Mouse (Mus musculus) limb, embryonic 12.5 days (tissue): ENCODE measurements around the gene Stt3b. TPM values are rescaled to one million over a fixed set of nuclear protein-coding genes. Genes with fewer than 3 reads are reported as not detected.
"Not testable (repeated sequence)": the region's sequence is repeated elsewhere in the genome, so short reads cannot be mapped to it uniquely, and the experiment has no call there.

Experiments
- ATAC-seq: fragments of 200-750 bp; cut with Nextera tagmentation; 2 replicates; pipeline ENCODE4 v1.8.0; 2017; ENCODE audit warnings: low read depth, moderate TSS enrichment; ENCODE audit not compliant: insufficient number of reproducible peaks, insufficient read depth, low FRiP score, low TSS enrichment
- H3K27ac ChIP-seq: fragments of 300-500 bp; sonication (generic); 2 replicates; pipeline ENCODE4 v1.5.1; 2016; ENCODE audit warnings: mild to moderate bottlenecking, moderate library complexity
- H3K27me3 ChIP-seq: fragments of 300-500 bp; sonication (generic); 2 replicates; pipeline ENCODE4 v1.6.1; 2016; ENCODE audit warnings: mild to moderate bottlenecking, moderate library complexity
- H3K36me3 ChIP-seq: fragments of 300-500 bp; sonication (generic); 2 replicates; pipeline ENCODE4 v1.6.1; 2016; ENCODE audit warnings: mild to moderate bottlenecking, moderate library complexity
- H3K4me1 ChIP-seq: fragments of 300-500 bp; sonication (generic); replicated peaks from 2 replicates; pipeline ENCODE4 v1.6.1; 2016
- H3K4me2 ChIP-seq: fragments of 300-500 bp; sonication (generic); 2 replicates; pipeline ENCODE4 v1.6.1; 2016; ENCODE audit warnings: mild to moderate bottlenecking, moderate library complexity
- H3K4me3 ChIP-seq: fragments of 300-500 bp; sonication (generic); replicated peaks from 2 replicates; pipeline ENCODE4 v1.5.1; 2016; ENCODE audit warnings: mild to moderate bottlenecking
- H3K9ac ChIP-seq: fragments of 300-500 bp; sonication (generic); replicated peaks from 2 replicates; pipeline ENCODE4 v1.6.1; 2016; ENCODE audit warnings: mild to moderate bottlenecking, moderate library complexity
- H3K9me3 ChIP-seq: fragments of 300-500 bp; sonication (generic); 2 replicates; pipeline ENCODE4 v1.6.1; 2016; ENCODE audit warnings: mild to moderate bottlenecking, moderate library complexity
- WGBS: fragments of 180-500 bp; shearing (Covaris S2); methylation state at CpG from one replicate; pipeline ENCODE4 v1.1.7; 2016; 5-methylcytosine and 5-hydroxymethylcytosine counted together
- polyA plus RNA-seq: library from polyadenylated mRNA; unstranded; fragments of >200 nt; fragmentation: Nextera tagmentation; extraction: Ambion mirVana; gene quantifications from 2 replicates; pipeline ENCODE4 v1.2.1, GENCODE M21; 2016

The Stt3b gene
- polyA plus RNA-seq, 1 experiment from 2014 or later = 122 TPM

DNA sequence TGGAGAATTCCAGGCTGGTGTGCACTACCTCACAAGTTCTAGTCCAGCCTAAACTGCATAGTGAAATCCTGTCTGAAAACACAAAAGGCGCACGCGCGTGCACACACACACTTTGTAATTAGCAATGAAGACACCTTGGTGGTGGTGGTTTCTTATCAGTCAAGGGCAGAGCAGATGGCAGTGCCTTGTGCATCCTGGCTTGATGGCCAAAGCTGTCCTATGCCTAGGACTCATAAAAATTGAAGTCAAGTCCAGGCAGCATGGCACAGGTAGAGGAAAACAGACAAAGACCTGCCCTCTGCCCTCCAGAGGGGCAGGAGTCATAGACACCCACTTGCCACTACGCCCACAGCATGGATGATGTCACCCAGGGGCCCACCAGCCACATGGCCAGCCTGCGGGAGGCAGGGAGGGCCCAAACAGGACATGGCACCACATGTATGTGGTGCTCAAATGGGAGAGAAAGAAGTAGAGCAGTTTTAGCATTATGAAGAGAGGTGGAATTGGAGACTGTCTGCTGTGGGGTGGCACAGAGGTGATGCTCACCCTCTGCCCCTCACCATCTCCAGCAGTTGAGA, 9.1 kb downstream of the Stt3b start:
- ATAC-seq = no peak
- Histone ChIP-seq H3K27me3 (no peaks in the 10 kb centered on the region), H3K36me3 (peaks cover 8% of the 10 kb centered on the region), H3K4me2 (no peak overlapping the region), H3K4me1 (peaks cover 32% of the 10 kb centered on the region), H3K9ac (no peak overlapping the region; the same call in 1 of the 2 replicates), H3K9me3 (no peaks in the 10 kb centered on the region), H3K4me3 (no peak overlapping the region), H3K27ac (no peak overlapping the region)
- WGBS = 94% methylated on average over 6 of the region's 6 CpGs

DNA sequence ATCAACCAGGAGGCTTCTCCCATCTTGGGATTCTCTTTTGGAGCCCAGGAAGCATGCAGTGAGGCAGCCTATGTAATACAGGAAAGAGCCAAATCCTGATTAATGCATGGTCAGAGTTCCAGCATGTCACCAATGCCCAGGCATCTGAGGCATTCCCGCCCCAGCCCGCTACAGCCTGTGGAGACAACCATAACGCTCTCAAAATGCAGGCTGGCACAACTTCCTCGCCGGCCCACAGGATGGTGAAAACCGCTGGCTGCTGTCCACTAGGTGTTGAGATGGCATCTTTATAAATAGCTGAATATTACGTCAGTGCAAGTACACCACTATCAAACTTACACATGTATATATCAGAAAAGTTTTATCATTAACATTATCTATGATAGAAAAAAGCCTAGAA, 13.5 kb downstream of the Stt3b start:
- no peak overlapping the region for H3K4me2 ChIP-seq
- H3K9ac ChIP-seq = no peak overlapping the region
- H3K27ac ChIP-seq = no peak overlapping the region
- H3K9me3 ChIP-seq = no peaks in the 10 kb centered on the region
- H3K36me3 ChIP-seq = peaks cover 8% of the 10 kb centered on the region
- H3K27me3 ChIP-seq = no peaks in the 10 kb centered on the region
- ATAC-seq = no peak
- H3K4me3 ChIP-seq = no peak overlapping the region
- WGBS = 75% methylated on average over 7 of the region's 7 CpGs
- H3K4me1 ChIP-seq = peaks cover 26% of the 10 kb centered on the region

DNA sequence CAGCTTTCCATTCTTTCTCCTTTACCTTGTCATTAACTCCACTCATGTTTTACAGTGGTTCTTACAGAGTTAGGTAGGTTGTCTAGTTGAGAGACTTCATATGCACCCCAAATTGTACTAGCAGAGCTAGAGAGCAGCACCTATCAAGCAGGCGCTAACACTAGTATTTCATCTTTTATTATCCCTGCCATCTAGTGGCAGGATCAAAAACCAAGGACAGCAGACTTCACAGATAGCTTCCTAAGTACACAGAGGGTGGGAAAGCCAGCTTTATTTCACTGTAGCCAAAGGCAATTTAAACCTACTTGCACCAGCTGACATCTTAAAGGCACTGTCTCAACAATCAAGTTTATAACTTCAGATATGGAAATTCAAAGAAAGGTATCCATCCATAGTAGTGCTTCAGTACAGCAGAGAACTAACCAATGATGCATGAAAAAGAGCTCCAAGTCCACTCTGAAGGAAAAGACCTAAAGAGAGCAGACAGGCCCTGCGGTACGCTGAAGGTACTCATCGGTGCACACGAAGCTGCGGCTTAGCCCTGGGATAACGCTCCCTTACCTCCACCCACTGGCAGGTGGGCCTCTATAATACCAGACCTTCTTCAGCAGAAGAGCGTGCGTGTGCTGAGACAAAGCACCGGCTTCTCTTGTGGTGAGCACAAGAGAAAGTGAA, 16.2 kb downstream of the Stt3b start:
- Histone ChIP-seq H3K36me3 (no peaks in the 10 kb centered on the region), H3K4me1 (peaks cover 17% of the 10 kb centered on the region; the same call in 1 of the 2 replicates), H3K4me3 (no peak overlapping the region), H3K27me3 (no peaks in the 10 kb centered on the region), H3K9me3 (no peaks in the 10 kb centered on the region), H3K27ac (no peak overlapping the region), H3K4me2 (no peak overlapping the region), H3K9ac (no peak overlapping the region)
- no peak for ATAC-seq
- 71% methylated on average over 10 of the region's 10 CpGs for WGBS

DNA sequence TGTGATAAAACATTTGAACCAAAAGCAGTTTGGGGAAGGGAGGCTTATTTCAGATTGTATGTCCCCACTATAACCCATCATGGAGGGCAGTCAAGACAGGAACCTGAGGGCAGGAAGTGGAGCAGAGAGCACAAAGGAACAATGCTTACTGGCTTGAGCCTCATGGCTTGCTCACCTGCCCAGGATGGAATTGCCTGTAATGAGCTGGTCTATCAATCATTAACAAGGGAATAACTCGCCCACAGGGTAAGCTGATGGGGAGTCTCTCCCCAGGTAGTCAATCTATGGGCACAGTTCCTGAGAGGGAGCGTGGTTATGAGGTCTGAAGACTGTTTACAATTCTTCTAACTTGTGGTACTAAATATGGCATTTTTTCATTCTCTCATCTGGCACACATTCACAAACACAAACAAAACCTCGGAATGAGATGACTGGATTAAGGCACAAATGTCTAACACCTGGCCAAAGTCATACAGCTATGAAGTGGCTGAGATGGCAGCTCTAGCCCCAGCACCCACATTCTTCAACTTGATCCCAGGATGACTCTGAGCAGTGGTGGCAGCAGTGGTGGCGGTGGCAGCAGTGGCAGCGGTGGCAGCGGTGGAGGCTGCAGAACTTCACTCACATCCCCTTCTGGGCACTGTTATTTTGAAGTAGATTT, 22.3 kb downstream of the Stt3b start:
- H3K4me1 ChIP-seq = peaks cover 21% of the 10 kb centered on the region
- 84% methylated on average over 6 of the region's 6 CpGs for WGBS
- H3K9ac ChIP-seq = no peak overlapping the region
- H3K36me3 ChIP-seq = no peaks in the 10 kb centered on the region
- H3K4me2 ChIP-seq = no peak overlapping the region
- H3K27me3 ChIP-seq = no peaks in the 10 kb centered on the region
- H3K4me3 ChIP-seq = no peak overlapping the region
- H3K9me3 ChIP-seq = no peaks in the 10 kb centered on the region
- H3K27ac ChIP-seq = no peak overlapping the region
- ATAC-seq = no peak

DNA sequence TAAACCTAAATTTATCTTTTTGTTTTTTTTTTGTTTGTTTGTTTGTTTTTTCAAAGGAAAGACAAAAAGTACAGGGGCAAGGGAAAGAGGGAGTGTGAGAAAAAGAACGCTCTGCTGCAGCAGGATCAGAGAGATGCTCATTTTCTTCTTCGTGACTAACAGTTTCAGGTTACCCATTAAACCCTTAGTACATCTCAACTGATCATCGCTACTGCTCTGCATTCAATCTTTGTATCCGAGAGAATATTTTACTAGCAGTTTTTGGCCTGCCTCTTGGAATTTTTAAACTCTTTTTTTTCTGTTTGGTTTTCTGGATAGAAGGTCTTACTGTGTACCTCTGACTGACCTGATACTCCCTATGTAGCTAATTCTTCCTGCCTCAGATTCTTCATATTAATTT, 25.8 kb downstream of the Stt3b start:
- Histone ChIP-seq H3K4me2 (no peak overlapping the region), H3K4me1 (peaks cover 10% of the 10 kb centered on the region), H3K9me3 (no peaks in the 10 kb centered on the region), H3K9ac (no peak overlapping the region), H3K36me3 (peaks cover 10% of the 10 kb centered on the region), H3K27ac (no peak overlapping the region), H3K27me3 (no peaks in the 10 kb centered on the region), H3K4me3 (no peak overlapping the region)
- ATAC-seq = no peak
- WGBS = 61% methylated on average over 4 of the region's 4 CpGs

DNA sequence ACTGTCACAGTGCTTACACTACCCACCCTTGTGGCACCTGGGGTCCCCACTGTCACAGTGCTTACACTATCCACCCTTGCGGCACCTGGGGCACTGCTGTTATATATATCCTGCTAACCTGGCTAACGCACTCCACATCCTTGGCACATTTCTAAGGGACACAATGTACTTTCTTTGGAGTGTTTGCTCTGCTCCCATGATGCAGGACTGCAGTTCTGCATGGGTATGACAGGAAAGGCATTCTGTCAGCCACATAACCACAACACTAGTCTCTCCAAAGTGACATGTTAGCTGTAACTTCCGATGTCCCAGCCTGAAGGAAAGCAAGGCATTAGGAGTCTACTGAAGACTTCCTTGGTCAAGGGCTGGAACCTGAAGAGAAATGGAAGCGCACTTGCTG, 26.8 kb downstream of the Stt3b start:
- no peak for ATAC-seq
- WGBS = 95% methylated on average over 4 of the region's 4 CpGs
- H3K4me1 ChIP-seq = peaks cover 10% of the 10 kb centered on the region

DNA sequence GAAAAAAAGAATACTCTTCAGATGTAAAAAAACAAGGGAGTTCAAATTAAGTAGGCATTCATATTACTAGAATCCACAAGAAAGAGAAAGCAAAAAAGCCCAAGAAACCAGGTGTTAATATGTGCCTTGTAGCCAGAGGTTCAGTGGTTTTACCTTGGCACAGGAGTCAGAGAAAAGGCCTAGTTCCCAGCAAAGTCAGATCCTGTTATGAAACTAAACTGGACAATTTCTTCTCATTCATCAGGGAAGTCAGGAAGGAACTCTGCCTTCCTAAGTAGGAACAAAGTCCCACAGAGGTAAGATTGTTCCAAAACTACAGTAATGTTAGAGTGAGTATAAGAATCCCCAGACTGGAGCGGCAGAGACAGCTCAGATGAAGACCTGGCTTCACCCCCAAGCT, 31.6 kb downstream of the Stt3b start:
- H3K4me1 ChIP-seq = no peaks in the 10 kb centered on the region
- peaks cover 60% of the 10 kb centered on the region for H3K36me3 ChIP-seq
- 97% methylated on average over 1 of the region's 1 CpGs for WGBS
- ATAC-seq = no peak
- H3K9ac ChIP-seq = no peak overlapping the region
- no peak overlapping the region for H3K4me3 ChIP-seq
- H3K4me2 ChIP-seq = no peak overlapping the region
- no peaks in the 10 kb centered on the region for H3K9me3 ChIP-seq
- H3K27me3 ChIP-seq = no peaks in the 10 kb centered on the region
- no peak overlapping the region for H3K27ac ChIP-seq

More for the DNA sequence above, 26.8 kb downstream of the Stt3b start:
- no peak overlapping the region for H3K4me3 ChIP-seq
- H3K9me3 ChIP-seq = no peaks in the 10 kb centered on the region
- H3K36me3 ChIP-seq = peaks cover 20% of the 10 kb centered on the region
- H3K27ac ChIP-seq = no peak overlapping the region
- H3K27me3 ChIP-seq = no peaks in the 10 kb centered on the region
- no peak overlapping the region for H3K4me2 ChIP-seq
- no peak overlapping the region for H3K9ac ChIP-seq

DNA sequence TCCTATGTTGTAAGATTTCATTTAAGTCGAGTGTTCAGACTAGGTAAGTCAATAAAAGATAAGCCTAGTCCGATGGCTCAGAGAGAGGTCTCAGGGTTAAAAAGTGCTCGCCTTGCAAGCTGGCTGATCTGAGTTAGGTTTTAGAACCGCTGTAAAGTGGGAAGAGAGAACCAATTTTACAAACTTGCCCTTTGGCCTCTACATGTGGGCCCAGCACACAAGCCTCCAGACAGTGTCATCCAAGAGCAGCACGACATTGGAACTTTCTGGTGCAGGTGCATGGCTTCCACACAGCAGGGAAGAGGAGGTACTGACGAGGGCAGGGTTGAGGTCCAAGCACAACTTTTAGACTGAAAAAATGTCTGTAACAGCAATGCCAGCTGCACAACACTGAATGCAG, 35.4 kb downstream of the Stt3b start:
- ATAC-seq = no peak
- Histone ChIP-seq H3K9ac (no peak overlapping the region), H3K4me2 (no peak overlapping the region), H3K36me3 (peaks cover 72% of the 10 kb centered on the region), H3K27me3 (no peaks in the 10 kb centered on the region), H3K27ac (no peak overlapping the region), H3K4me3 (no peak overlapping the region), H3K9me3 (no peaks in the 10 kb centered on the region), H3K4me1 (no peaks in the 10 kb centered on the region)
- WGBS = 77% methylated on average over 6 of the region's 6 CpGs

DNA sequence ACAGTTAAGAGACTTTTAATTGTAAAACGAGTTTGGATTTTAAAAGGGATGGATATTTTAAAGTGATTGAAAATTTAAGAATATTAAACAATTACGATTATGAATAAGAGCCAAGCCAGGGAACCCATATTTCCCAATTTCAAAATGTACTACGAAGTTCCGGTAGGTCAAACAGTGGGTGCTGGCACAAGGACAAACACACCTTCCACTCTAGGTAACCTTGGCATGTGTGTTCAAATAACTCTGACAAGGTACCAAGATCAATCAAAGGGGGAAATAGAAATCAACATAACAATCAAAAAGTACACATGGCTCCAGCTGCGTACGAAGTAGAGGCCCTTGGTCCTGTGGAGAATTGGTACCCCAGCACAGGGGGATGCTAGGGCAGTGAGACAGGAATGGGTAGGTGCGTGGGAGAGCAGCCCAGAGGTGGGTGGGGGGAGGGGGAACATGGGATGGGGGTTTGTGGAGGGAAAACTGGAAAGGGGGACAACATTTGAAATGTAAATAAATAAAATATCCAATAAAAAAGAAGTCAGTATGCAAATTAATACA, 37.0 kb downstream of the Stt3b start:
- H3K27me3 ChIP-seq = no peaks in the 10 kb centered on the region
- no peak overlapping the region for H3K27ac ChIP-seq
- no peak overlapping the region for H3K4me3 ChIP-seq
- H3K4me2 ChIP-seq = no peak overlapping the region
- peaks cover 58% of the 10 kb centered on the region for H3K36me3 ChIP-seq
- no peak overlapping the region for H3K9ac ChIP-seq
- no peaks in the 10 kb centered on the region for H3K4me1 ChIP-seq
- 94% methylated on average over 7 of the region's 7 CpGs for WGBS
- ATAC-seq = no peak
- no peaks in the 10 kb centered on the region for H3K9me3 ChIP-seq

DNA sequence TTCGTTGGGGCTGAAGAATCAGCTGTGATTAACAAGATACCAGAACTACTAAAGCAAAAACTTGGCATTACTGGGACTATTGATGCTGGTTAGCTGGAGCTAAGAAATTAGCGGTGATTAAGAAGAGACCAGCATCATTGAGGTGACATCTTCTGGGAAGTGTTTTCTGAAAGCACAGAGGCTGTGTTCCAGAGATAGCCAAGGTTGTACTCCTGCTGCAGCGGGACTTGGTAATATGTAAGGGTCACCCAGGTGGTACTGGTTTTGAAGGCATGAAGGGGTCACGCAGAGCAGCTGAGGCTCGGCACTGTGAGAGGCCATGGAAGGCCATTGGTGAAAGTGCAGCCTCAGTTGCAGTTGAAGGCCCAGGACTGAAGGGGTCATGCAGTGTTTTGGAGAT, 37.8 kb downstream of the Stt3b start:
- not testable (repeated sequence) for H3K9ac ChIP-seq, H3K27ac ChIP-seq, H3K27me3 ChIP-seq, H3K4me3 ChIP-seq, ATAC-seq, H3K9me3 ChIP-seq, H3K4me2 ChIP-seq, H3K4me1 ChIP-seq
- 95% methylated on average over 5 of the region's 5 CpGs for WGBS
- peaks cover 54% of the 10 kb centered on the region for H3K36me3 ChIP-seq

DNA sequence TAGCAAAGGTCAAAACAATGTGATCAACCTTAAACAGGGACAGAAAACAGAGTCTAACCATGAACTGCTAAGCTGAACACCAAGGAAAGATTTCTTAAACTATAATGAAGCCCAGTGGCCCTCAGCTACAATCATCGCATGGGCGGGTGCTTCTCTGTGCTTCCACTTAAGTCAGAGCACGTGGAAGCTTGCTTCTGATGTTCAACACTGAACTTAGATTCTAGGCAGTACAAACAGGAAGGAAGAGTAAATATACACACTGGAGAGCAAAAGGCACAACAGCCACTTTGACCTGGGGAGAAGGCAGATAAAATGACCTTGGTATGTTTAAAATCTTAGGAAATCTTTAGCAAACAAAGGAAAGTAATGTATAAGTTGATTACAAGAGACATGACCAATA, 38.7 kb downstream of the Stt3b start:
- H3K27ac ChIP-seq = no peak overlapping the region
- H3K36me3 ChIP-seq = peaks cover 56% of the 10 kb centered on the region
- WGBS = 89% methylated on average over 3 of the region's 3 CpGs
- no peaks in the 10 kb centered on the region for H3K27me3 ChIP-seq
- ATAC-seq = no peak
- no peak overlapping the region for H3K9ac ChIP-seq
- H3K9me3 ChIP-seq = no peaks in the 10 kb centered on the region
- no peak overlapping the region for H3K4me2 ChIP-seq
- no peaks in the 10 kb centered on the region for H3K4me1 ChIP-seq
- H3K4me3 ChIP-seq = no peak overlapping the region
